In genomic region chr7:91218321-91218987, GRCm38 (mm10) we compare ENCODE assay signal across 17 mouse cellular contexts.
A peak's percentile ranks its signal among the peaks of the same experiment; 100 is the strongest.
DNase-seq lines count a peak whose midpoint lies in the region; TF ChIP-seq lines count a peak whose summit lies in the region.
"Had no signal": no experiment of that assay in that cellular context is flagged by ENCODE, and none has a peak within 500 bp of the region (broad histone marks: within the 10 kb centered on the region; RNA-seq: fewer than 3 reads in every experiment).

No protein-coding gene starts in this region.

- H3K4me1 ChIP-seq in cerebellum, adult 2 months (ENCODE audit: control insufficient read depth, insufficient read depth, low read length) = peaks cover 6% of the 10 kb centered on the region; the same call in 1 of the 2 replicates
- H3K4me1 ChIP-seq: embryonic facial prominence, embryonic 12.5 days; hindbrain, embryonic 12.5 days; liver, embryonic 15.5 days had no signal

- TF ChIP-seq CTCF in cerebellum, adult 2 months (IDR thresholded peaks at IDR 0.05; ENCODE audit: borderline replicate concordance, insufficient read depth, low read depth, low read length) = no peak

- 40% methylated on average over 7 of the region's 7 CpGs for WGBS in cerebellum, adult 2 months

- DNase-seq in cerebellum, adult 2 months = peak; percentile 10 to 11
- DNase-seq in cerebellum, postnatal 36 days = no peak
- DNase-seq in right cerebral cortex, adult 18-20 months = peak; percentile 81
- no peak for DNase-seq in right cerebral cortex, postnatal 4 days
- peak; percentile 55 to 77 for DNase-seq in left cerebral cortex, adult 18-20 months (ENCODE audit: low spot score in 2 of 2)
- DNase-seq in right cerebral cortex, postnatal 36 days (ENCODE audit: low spot score in 2 of 2) = peak; percentile 50 to 84
- DNase-seq in adipocyte (ENCODE audit: low spot score) = no peak
- DNase-seq in T-cell, adult 2 months (ENCODE audit: low spot score) = no peak
- DNase-seq: adrenal gland, adult 8-10 months; kidney, postnatal 14 days; lung, postnatal 36 days; thymus, adult 2 months had no signal

- no peak overlapping the region for H3K4me3 ChIP-seq in cerebellum, adult 2 months (replicated peaks; ENCODE audit: insufficient read depth, low read depth, low read length)
- H3K4me3 ChIP-seq: embryonic facial prominence, embryonic 12.5 days; forebrain, embryonic 12.5 days; hindbrain, embryonic 12.5 days; liver, embryonic 15.5 days; midbrain, embryonic 12.5 days had no signal

- H3K27me3 ChIP-seq in cerebellum, adult 2 months (ENCODE audit: control insufficient read depth, insufficient read depth, low read length) = no peaks in the 10 kb centered on the region
- H3K27me3 ChIP-seq: embryonic facial prominence, embryonic 12.5 days; forebrain, embryonic 12.5 days; hindbrain, embryonic 12.5 days; liver, embryonic 15.5 days; midbrain, embryonic 12.5 days had no signal

- H3K27ac ChIP-seq in cerebellum, adult 2 months (ENCODE audit: insufficient read depth, low read length) = no peak overlapping the region
- H3K27ac ChIP-seq: embryonic facial prominence, embryonic 12.5 days; forebrain, embryonic 12.5 days; hindbrain, embryonic 12.5 days; liver, embryonic 15.5 days; midbrain, embryonic 12.5 days had no signal

- no peak for TF ChIP-seq POLR2A in cerebellum, adult 2 months (IDR thresholded peaks at IDR 0.05; ENCODE audit: borderline replicate concordance, insufficient read depth, low read length)

Comparison
In these comparisons a context has a peak if more than half of its experiments do, and no peak if none do; other contexts are left out.
1. DNase-seq: peak in cerebellum, adult 2 months (2 of 2), right cerebral cortex, adult 18-20 months (single experiment), left cerebral cortex, adult 18-20 months (2 of 2) and right cerebral cortex, postnatal 36 days (2 of 2); none in cerebellum, postnatal 36 days (0 of 2), right cerebral cortex, postnatal 4 days (single experiment), adipocyte (single experiment) and T-cell, adult 2 months (single experiment).